Mouse (Mus musculus): ENCODE measurements around the gene Ppm1f. TPM values are rescaled to one million over a fixed set of nuclear protein-coding genes. Genes with fewer than 3 reads are reported as not detected.

Ppm1f gene
- polyA plus RNA-seq, 2 experiments = 22.0 to 31.0 TPM

GRCm38 (mm10) chr16:16896015-16896381 lies 271 bp upstream of the Ppm1f start:
- H3K27me3 ChIP-seq (ENCODE audit: control insufficient read depth, insufficient read depth, low read length) = no peaks in the 10 kb centered on the region
- no peaks in the 10 kb centered on the region for H3K9me3 ChIP-seq (ENCODE audit: control insufficient read depth, low read length)
- peak overlapping the region; percentile 69; the same call in 1 of the 2 replicates for H3K9ac ChIP-seq (ENCODE audit: low read depth, low read length, severe bottlenecking)
- no peak for DNase-seq (ENCODE audit: low spot score)
- ATAC-seq (ENCODE audit: low FRiP score, low read depth) = peak; percentile 45
- 0 out of 2 replicates have a peak overlapping the region, but pooled peaks have one; percentile 35 for H3K27ac ChIP-seq (replicated peaks; ENCODE audit: low read depth, low read length)
- H3K4me3 ChIP-seq (replicated peaks; ENCODE audit: low read length) = no peak overlapping the region
- no peak overlapping the region; the same call in 1 of the 2 replicates for H3K4me2 ChIP-seq (replicated peaks; ENCODE audit: low read depth, low read length, severe bottlenecking)
- H3K4me1 ChIP-seq (ENCODE audit: control insufficient read depth, insufficient read depth, low read length) = peaks cover 7% of the 10 kb centered on the region; the same call in 1 of the 2 replicates
- peaks cover 29% of the 10 kb centered on the region for H3K36me3 ChIP-seq (ENCODE audit: control insufficient read depth, insufficient read depth, low read length)
- 19% methylated on average over 4 of the region's 4 CpGs for WGBS
- no peak for TF ChIP-seq POLR2A (IDR thresholded peaks at IDR 0.05; ENCODE audit: borderline replicate concordance, extremely low read depth, insufficient read depth, insufficient read length)

- no peak for TF ChIP-seq POLR2A (IDR thresholded peaks at IDR 0.05; ENCODE audit: borderline replicate concordance, extremely low read depth, insufficient read depth, insufficient read length)
- H3K36me3 ChIP-seq (ENCODE audit: control insufficient read depth, insufficient read depth, low read length) = peaks cover 20% of the 10 kb centered on the region
- peaks cover 7% of the 10 kb centered on the region; the same call in 1 of the 2 replicates for H3K4me1 ChIP-seq (ENCODE audit: control insufficient read depth, insufficient read depth, low read length)
- DNase-seq (ENCODE audit: low spot score) = no peak
- peak overlapping the region; percentile 56 for H3K27ac ChIP-seq (replicated peaks; ENCODE audit: low read depth, low read length)
- peak overlapping the region; percentile 74 for H3K4me2 ChIP-seq (replicated peaks; ENCODE audit: low read depth, low read length, severe bottlenecking)
- 22% methylated on average over 10 of the region's 10 CpGs for WGBS
- H3K27me3 ChIP-seq (ENCODE audit: control insufficient read depth, insufficient read depth, low read length) = no peaks in the 10 kb centered on the region
- H3K9me3 ChIP-seq (ENCODE audit: control insufficient read depth, low read length) = no peaks in the 10 kb centered on the region
- peak overlapping the region; percentile 62 for H3K4me3 ChIP-seq (replicated peaks; ENCODE audit: low read length)
- H3K9ac ChIP-seq (ENCODE audit: low read depth, low read length, severe bottlenecking) = peak overlapping the region; percentile 69
- ATAC-seq (ENCODE audit: low FRiP score, low read depth) = no peak
Measured at GRCm38 (mm10) chr16:16897056-16897584, 851 bp downstream of the Ppm1f start.

GRCm38 (mm10) chr16:16902329-16902728 lies 6.1 kb downstream of the Ppm1f start:
- no peak overlapping the region for H3K4me2 ChIP-seq (replicated peaks; ENCODE audit: low read depth, low read length, severe bottlenecking)
- DNase-seq (ENCODE audit: low spot score) (no peak), ATAC-seq (ENCODE audit: low FRiP score, low read depth) (no peak)
- TF ChIP-seq POLR2A (IDR thresholded peaks at IDR 0.05; ENCODE audit: borderline replicate concordance, extremely low read depth, insufficient read depth, insufficient read length) = no peak
- H3K27ac ChIP-seq (replicated peaks; ENCODE audit: low read depth, low read length) = no peak overlapping the region
- no peaks in the 10 kb centered on the region for H3K9me3 ChIP-seq (ENCODE audit: control insufficient read depth, low read length)
- 81% methylated on average over 4 of the region's 4 CpGs for WGBS
- H3K4me1 ChIP-seq (ENCODE audit: control insufficient read depth, insufficient read depth, low read length) = peaks cover 4% of the 10 kb centered on the region; the same call in 1 of the 2 replicates
- no peak overlapping the region for H3K9ac ChIP-seq (ENCODE audit: low read depth, low read length, severe bottlenecking)
- H3K36me3 ChIP-seq (ENCODE audit: control insufficient read depth, insufficient read depth, low read length) = peaks cover 36% of the 10 kb centered on the region
- no peaks in the 10 kb centered on the region for H3K27me3 ChIP-seq (ENCODE audit: control insufficient read depth, insufficient read depth, low read length)
- no peak overlapping the region for H3K4me3 ChIP-seq (replicated peaks; ENCODE audit: low read length)

- Histone ChIP-seq H3K36me3 (ENCODE audit: control insufficient read depth, insufficient read depth, low read length) (peaks cover 36% of the 10 kb centered on the region), H3K4me2 (replicated peaks; ENCODE audit: low read depth, low read length, severe bottlenecking) (no peak overlapping the region), H3K4me1 (ENCODE audit: control insufficient read depth, insufficient read depth, low read length) (no peaks in the 10 kb centered on the region), H3K9me3 (ENCODE audit: control insufficient read depth, low read length) (no peaks in the 10 kb centered on the region), H3K9ac (ENCODE audit: low read depth, low read length, severe bottlenecking) (no peak overlapping the region), H3K27ac (replicated peaks; ENCODE audit: low read depth, low read length) (no peak overlapping the region), H3K27me3 (ENCODE audit: control insufficient read depth, insufficient read depth, low read length) (no peaks in the 10 kb centered on the region), H3K4me3 (replicated peaks; ENCODE audit: low read length) (no peak overlapping the region)
- DNase-seq (ENCODE audit: low spot score) = no peak
- TF ChIP-seq POLR2A (IDR thresholded peaks at IDR 0.05; ENCODE audit: borderline replicate concordance, extremely low read depth, insufficient read depth, insufficient read length) = no peak
- ATAC-seq (ENCODE audit: low FRiP score, low read depth) = no peak
- 88% methylated on average over 5 of the region's 5 CpGs for WGBS
Measured at GRCm38 (mm10) chr16:16903188-16903587, 6.9 kb downstream of the Ppm1f start.

- Histone ChIP-seq H3K27ac (replicated peaks; ENCODE audit: low read depth, low read length) (no peak overlapping the region), H3K9me3 (ENCODE audit: control insufficient read depth, low read length) (no peaks in the 10 kb centered on the region)
- DNase-seq (ENCODE audit: low spot score) = peak; percentile 23
Measured at GRCm38 (mm10) chr16:16907799-16908198, 11.5 kb downstream of the Ppm1f start.

More at GRCm38 (mm10) chr16:16907799-16908198, 11.5 kb downstream of the Ppm1f start:
- Histone ChIP-seq H3K4me3 (replicated peaks; ENCODE audit: low read length) (no peak overlapping the region), H3K4me2 (replicated peaks; ENCODE audit: low read depth, low read length, severe bottlenecking) (no peak overlapping the region), H3K9ac (ENCODE audit: low read depth, low read length, severe bottlenecking) (no peak overlapping the region), H3K27me3 (ENCODE audit: control insufficient read depth, insufficient read depth, low read length) (no peaks in the 10 kb centered on the region), H3K4me1 (ENCODE audit: control insufficient read depth, insufficient read depth, low read length) (no peaks in the 10 kb centered on the region; the same call in 1 of the 2 replicates), H3K36me3 (ENCODE audit: control insufficient read depth, insufficient read depth, low read length) (peaks cover 74% of the 10 kb centered on the region)
- no peak for TF ChIP-seq POLR2A (IDR thresholded peaks at IDR 0.05; ENCODE audit: borderline replicate concordance, extremely low read depth, insufficient read depth, insufficient read length)
- ATAC-seq (ENCODE audit: low FRiP score, low read depth) = no peak
- WGBS = 80% methylated on average over 6 of the region's 6 CpGs
